8 mouse cellular contexts compared by ENCODE assay signal in genomic region chr8:18345322-18345721, GRCm38 (mm10).
DNase-seq lines count a peak whose midpoint lies in the region; ATAC-seq and TF ChIP-seq lines count a peak whose summit lies in the region.
"Had no signal": no experiment of that assay in that cellular context is flagged by ENCODE, and none has a peak within 500 bp of the region (broad histone marks: within the 10 kb centered on the region; RNA-seq: fewer than 3 reads in every experiment).

No protein-coding gene starts in this region.

- peaks cover 10% of the 10 kb centered on the region for H3K27me3 ChIP-seq in CH12.LX (replicated peaks)
- no peaks in the 10 kb centered on the region for H3K27me3 ChIP-seq in G1E (ENCODE audit: insufficient read depth, low read length)
- H3K27me3 ChIP-seq: limb, embryonic 13.5 days had no signal

- dilution Hi-C loops in CH12.LX (cut with MboI; ENCODE audit: extremely low pct_ligation_motif_present, extremely low pct_unique_long_range_greater_than_20kb, low sequenced_read_pairs): no loop called here

- H3K4me2 ChIP-seq in CH12.LX (ENCODE audit: insufficient read depth, low read depth, poor library complexity, severe bottlenecking): no peak overlapping the region
- H3K4me2 ChIP-seq: limb, embryonic 13.5 days had no signal

- peak; percentile 40 for TF ChIP-seq RAD21 in CH12.LX (IDR thresholded peaks at IDR 0.05; ENCODE audit: low read depth, low read length)

- H3K36me3 ChIP-seq in CH12.LX (replicated peaks in 1 of 2; ENCODE audit: control insufficient read depth in 1 of 2, insufficient read depth in 1 of 2, low read length in 1 of 2): no peaks in the 10 kb centered on the region
- H3K36me3 ChIP-seq in G1E (replicated peaks): no peaks in the 10 kb centered on the region
- H3K36me3 ChIP-seq: limb, embryonic 13.5 days had no signal

- no peak overlapping the region for H3K27ac ChIP-seq in CH12.LX (ENCODE audit: insufficient read depth, low read depth)
- H3K27ac ChIP-seq: limb, embryonic 13.5 days had no signal

- H3K9ac ChIP-seq in CH12.LX (ENCODE audit: insufficient read depth, low read depth): no peak overlapping the region
- H3K9ac ChIP-seq: limb, embryonic 13.5 days had no signal

- no peak for ATAC-seq in G1E (ENCODE audit: extremely low read depth, insufficient number of reproducible peaks, low FRiP score, poor library complexity, severe bottlenecking)

- in situ Hi-C loops in CH12.LX (cut with MboI; ENCODE audit: low pct_ligation_motif_present, low pct_unique_long_range_greater_than_20kb, low sequenced_read_pairs): no loop called here

- no peaks in the 10 kb centered on the region for H3K79me2 ChIP-seq in CH12.LX (replicated peaks; ENCODE audit: control insufficient read depth, extremely low read depth, insufficient read depth, poor library complexity, severe bottlenecking)

- DNase-seq in CH12.LX (ENCODE audit: extremely low read depth) (peak; percentile 27), G1E (ENCODE audit: low spot score) (no peak)
- DNase-seq in cerebellum, adult 9-10 months: peak; percentile 14
- DNase-seq in frontal cortex, postnatal 10 days (ENCODE audit: low spot score in 2 of 2): peak; percentile 5 to 32
- peak; percentile 52 for DNase-seq in kidney, postnatal 14 days
- DNase-seq in lung, postnatal 10 days: peak; percentile 40
- DNase-seq in right cerebral cortex, adult 2 months (ENCODE audit: low spot score in 2 of 2): peak; percentile 52 to 59

- H3K9me3 ChIP-seq in CH12.LX (replicated peaks; ENCODE audit: low read length) (no peaks in the 10 kb centered on the region), G1E (replicated peaks) (no peaks in the 10 kb centered on the region)
- H3K9me3 ChIP-seq: limb, embryonic 13.5 days had no signal

- H3K4me3 ChIP-seq in CH12.LX (replicated peaks in 1 of 3; ENCODE audit: low read depth in 2 of 3, low read length in 2 of 3, poor library complexity in 1 of 3): no peak overlapping the region
- H3K4me3 ChIP-seq in G1E (ENCODE audit: low read depth, low read length): no peak overlapping the region
- H3K4me3 ChIP-seq: limb, embryonic 13.5 days had no signal

- TF ChIP-seq POLR2A in CH12.LX (IDR thresholded peaks at IDR 0.05; ENCODE audit: low read depth, low read length): no peak

- TF ChIP-seq CTCF in CH12.LX (conservative IDR thresholded peaks at IDR 0.05 in 1 of 2, IDR thresholded peaks at IDR 0.05 in 1 of 2; ENCODE audit: low read depth in 2 of 2, low read length in 2 of 2): peak in 1 of 2 experiments; percentile 74; a peak in 2 of 4 replicates
- TF ChIP-seq CTCF in G1E (IDR thresholded peaks at IDR 0.05; ENCODE audit: low read depth, low read length): peak; percentile 37; the same call in 1 of the 2 replicates

- H3K4me1 ChIP-seq in CH12.LX (ENCODE audit: control insufficient read depth in 1 of 2, insufficient read depth in 2 of 2): no peaks in the 10 kb centered on the region
- no peaks in the 10 kb centered on the region for H3K4me1 ChIP-seq in G1E (ENCODE audit: insufficient read depth, low read depth, low read length)
- H3K4me1 ChIP-seq: limb, embryonic 13.5 days had no signal

- no peak for TF ChIP-seq EP300 in CH12.LX (IDR thresholded peaks at IDR 0.05; ENCODE audit: low read length)

TF ChIP-seq in CH12.LX, 34 proteins besides CTCF, POLR2A, EP300 and RAD21:
- no peak for TF ChIP-seq PAX5 (IDR thresholded peaks at IDR 0.05; ENCODE audit: low read length)
- TF ChIP-seq MYC (IDR thresholded peaks at IDR 0.05; ENCODE audit: low read depth, low read length): no peak
- TF ChIP-seq TBP (conservative IDR thresholded peaks at IDR 0.05; ENCODE audit: low read depth, low read length): no peak
- TF ChIP-seq SMC3 (IDR thresholded peaks at IDR 0.05; ENCODE audit: low read depth, low read length): peak; percentile 54
- no peak for TF ChIP-seq JUND (conservative IDR thresholded peaks at IDR 0.05; ENCODE audit: low read depth, low read length)
